Mouse (Mus musculus) cortical plate, adult 2 months (tissue): Measurements from ENCODE around the gene Etv6.

Experiments used
- CTCF ChIP-seq: fragments of 200-500 bp; IDR thresholded peaks from 2 replicates; pipeline ENCODE4 v1.5.1; 2011; ENCODE audit warnings: mild to moderate bottlenecking, control low read depth, low read length; ENCODE audit not compliant: insufficient read depth; ENCODE audit errors: extremely low read depth
- POLR2A ChIP-seq: fragments of 200-500 bp; IDR thresholded peaks from 2 replicates; pipeline ENCODE4 v1.6.1; 2011; ENCODE audit warnings: mild to moderate bottlenecking, low read length, control low read depth; ENCODE audit not compliant: insufficient read depth; ENCODE audit errors: extremely low read depth

- TF ChIP-seq CTCF = no peak
- TF ChIP-seq POLR2A = no peak
These were observed 105.5 kb downstream of the Etv6 start for GRCm38 (mm10) chr6:134140718-134141615.
